Mouse (Mus musculus) heart, adult 11 months (tissue): Measurements from ENCODE around the gene Ptprd.

Experiments used
- DNase-seq: peaks from one replicate; pipeline ENCODE4 v3.0.0; 2022

The Ptprd gene

GRCm38 (mm10) chr4:76865585-76865984, 1346.2 kb downstream of the Ptprd start:
- no peak for DNase-seq

- peak; percentile 15 for DNase-seq
Measured at GRCm38 (mm10) chr4:76846265-76846664, 1365.5 kb downstream of the Ptprd start.

GRCm38 (mm10) chr4:76839016-76839415, 1372.7 kb downstream of the Ptprd start:
- peak; percentile 18 for DNase-seq

- DNase-seq, result no peak
Measured at GRCm38 (mm10) chr4:76812138-76812537, 1399.6 kb downstream of the Ptprd start.

GRCm38 (mm10) chr4:76802708-76803107, 1409.1 kb downstream of the Ptprd start:
- no peak for DNase-seq

- no peak for DNase-seq
Measured at GRCm38 (mm10) chr4:76798010-76799007, 1413.5 kb downstream of the Ptprd start.

GRCm38 (mm10) chr4:76785389-76785788, 1426.4 kb downstream of the Ptprd start:
- no peak for DNase-seq

GRCm38 (mm10) chr4:76779558-76780124, 1432.1 kb downstream of the Ptprd start:
- DNase-seq, result no peak

- DNase-seq, result no peak
Measured at GRCm38 (mm10) chr4:76766918-76767317, 1444.8 kb downstream of the Ptprd start.

GRCm38 (mm10) chr4:76766429-76766828, 1445.3 kb downstream of the Ptprd start:
- no peak for DNase-seq

- no peak for DNase-seq
Measured at GRCm38 (mm10) chr4:76750709-76751108, 1461.1 kb downstream of the Ptprd start.

GRCm38 (mm10) chr4:76735831-76736230, 1475.9 kb downstream of the Ptprd start:
- no peak for DNase-seq

GRCm38 (mm10) chr4:76675726-76676125, 1536.0 kb downstream of the Ptprd start:
- DNase-seq, result no peak

- no peak for DNase-seq
Measured at GRCm38 (mm10) chr4:76673224-76673623, 1538.5 kb downstream of the Ptprd start.

GRCm38 (mm10) chr4:76672653-76673052, 1539.1 kb downstream of the Ptprd start:
- DNase-seq, result no peak

- DNase-seq, result no peak
Measured at GRCm38 (mm10) chr4:76661725-76662124, 1550.0 kb downstream of the Ptprd start.

- DNase-seq, result no peak
Measured at GRCm38 (mm10) chr4:76660146-76660545, 1551.6 kb downstream of the Ptprd start.

- no peak for DNase-seq
Measured at GRCm38 (mm10) chr4:76656734-76657133, 1555.0 kb downstream of the Ptprd start.

GRCm38 (mm10) chr4:76652971-76653370, 1558.8 kb downstream of the Ptprd start:
- DNase-seq, result no peak

GRCm38 (mm10) chr4:76621740-76622139, 1590.0 kb downstream of the Ptprd start:
- DNase-seq, result no peak

GRCm38 (mm10) chr4:76616614-76617013, 1595.1 kb downstream of the Ptprd start:
- no peak for DNase-seq

- DNase-seq, result no peak
Measured at GRCm38 (mm10) chr4:76608246-76608645, 1603.5 kb downstream of the Ptprd start.

- no peak for DNase-seq
Measured at GRCm38 (mm10) chr4:76606808-76607207, 1605.0 kb downstream of the Ptprd start.

- no peak for DNase-seq
Measured at GRCm38 (mm10) chr4:76590722-76591121, 1621.0 kb downstream of the Ptprd start.
